Mouse (Mus musculus): ENCODE data around the gene Mfng. TPM values are rescaled to one million over a fixed set of nuclear protein-coding genes. Genes with fewer than 3 reads are reported as not detected.

The Mfng gene
- polyA plus RNA-seq, 1 experiment from 2014 or later, result 8.3 TPM

GRCm38 (mm10) chr15:78730315-78731049 lies 42.8 kb downstream of the Mfng start:
- H3K4me3 ChIP-seq (ENCODE audit: control insufficient read depth in 1 of 2, insufficient read depth in 1 of 2, low read depth in 1 of 2, low read length in 2 of 2), result no peak overlapping the region
- H3K27me3 ChIP-seq (ENCODE audit: control insufficient read depth, insufficient read depth, low read length), result peaks cover 9% of the 10 kb centered on the region; the same call in 1 of the 2 replicates
- H3K9me3 ChIP-seq (ENCODE audit: control insufficient read depth, low read length), result no peaks in the 10 kb centered on the region
- no peak overlapping the region for H3K9ac ChIP-seq (ENCODE audit: low read length)
- H3K36me3 ChIP-seq (ENCODE audit: control insufficient read depth, insufficient read depth, low read length), result no peaks in the 10 kb centered on the region
- ATAC-seq (ENCODE audit: insufficient number of reproducible peaks, insufficient read depth, low FRiP score, low read depth), result no peak
- H3K27ac ChIP-seq (replicated peaks in 1 of 2; ENCODE audit: control insufficient read depth in 1 of 2, insufficient read depth in 1 of 2, low read depth in 2 of 2, low read length in 2 of 2), result no peak overlapping the region
- 63% methylated on average over 12 of the region's 12 CpGs for WGBS
- H3K4me1 ChIP-seq (ENCODE audit: control insufficient read depth in 2 of 2, insufficient read depth in 2 of 2, low read length in 2 of 2), result no peaks in the 10 kb centered on the region
- no peak overlapping the region for H3K4me2 ChIP-seq (ENCODE audit: low read length)

GRCm38 (mm10) chr15:78726697-78727096 lies 46.6 kb downstream of the Mfng start:
- no peak overlapping the region for H3K27ac ChIP-seq (replicated peaks in 1 of 2; ENCODE audit: control insufficient read depth in 1 of 2, insufficient read depth in 1 of 2, low read depth in 2 of 2, low read length in 2 of 2)
- H3K4me3 ChIP-seq (ENCODE audit: control insufficient read depth in 1 of 2, insufficient read depth in 1 of 2, low read depth in 1 of 2, low read length in 2 of 2), result no peak overlapping the region
- 67% methylated on average over 7 of the region's 7 CpGs for WGBS

GRCm38 (mm10) chr15:78720532-78720931 lies 52.7 kb downstream of the Mfng start:
- Histone ChIP-seq H3K27ac (replicated peaks in 1 of 2; ENCODE audit: control insufficient read depth in 1 of 2, insufficient read depth in 1 of 2, low read depth in 2 of 2, low read length in 2 of 2) (no peak overlapping the region), H3K4me3 (ENCODE audit: control insufficient read depth in 1 of 2, insufficient read depth in 1 of 2, low read depth in 1 of 2, low read length in 2 of 2) (no peak overlapping the region), H3K9me3 (ENCODE audit: control insufficient read depth, low read length) (no peaks in the 10 kb centered on the region), H3K9ac (ENCODE audit: low read length) (no peak overlapping the region), H3K36me3 (ENCODE audit: control insufficient read depth, insufficient read depth, low read length) (no peaks in the 10 kb centered on the region), H3K4me2 (ENCODE audit: low read length) (peak overlapping the region; percentile 25), H3K4me1 (ENCODE audit: control insufficient read depth in 2 of 2, insufficient read depth in 2 of 2, low read length in 2 of 2) (peaks cover 6 to 23% of the 10 kb centered on the region in 2 experiments), H3K27me3 (ENCODE audit: control insufficient read depth, insufficient read depth, low read length) (peaks cover 55% of the 10 kb centered on the region)
- ATAC-seq (ENCODE audit: insufficient number of reproducible peaks, insufficient read depth, low FRiP score, low read depth), result peak; percentile 53; the same call in 1 of the 2 replicates
- 33% methylated on average over 7 of the region's 7 CpGs for WGBS

More at GRCm38 (mm10) chr15:78726697-78727096, 46.6 kb downstream of the Mfng start:
- no peak for ATAC-seq (ENCODE audit: insufficient number of reproducible peaks, insufficient read depth, low FRiP score, low read depth)
- Histone ChIP-seq H3K36me3 (ENCODE audit: control insufficient read depth, insufficient read depth, low read length) (no peaks in the 10 kb centered on the region), H3K4me2 (ENCODE audit: low read length) (no peak overlapping the region), H3K9ac (ENCODE audit: low read length) (no peak overlapping the region), H3K4me1 (ENCODE audit: control insufficient read depth in 2 of 2, insufficient read depth in 2 of 2, low read length in 2 of 2) (no peaks in the 10 kb centered on the region), H3K27me3 (ENCODE audit: control insufficient read depth, insufficient read depth, low read length) (peaks cover 7% of the 10 kb centered on the region), H3K9me3 (ENCODE audit: control insufficient read depth, low read length) (no peaks in the 10 kb centered on the region)

- Histone ChIP-seq H3K4me2 (ENCODE audit: low read length) (peak overlapping the region; percentile 25), H3K4me1 (ENCODE audit: control insufficient read depth in 2 of 2, insufficient read depth in 2 of 2, low read length in 2 of 2) (peaks cover 6 to 23% of the 10 kb centered on the region in 2 experiments), H3K9me3 (ENCODE audit: control insufficient read depth, low read length) (no peaks in the 10 kb centered on the region), H3K27ac (replicated peaks in 1 of 2; ENCODE audit: control insufficient read depth in 1 of 2, insufficient read depth in 1 of 2, low read depth in 2 of 2, low read length in 2 of 2) (no peak overlapping the region), H3K27me3 (ENCODE audit: control insufficient read depth, insufficient read depth, low read length) (peaks cover 60% of the 10 kb centered on the region), H3K36me3 (ENCODE audit: control insufficient read depth, insufficient read depth, low read length) (no peaks in the 10 kb centered on the region), H3K9ac (ENCODE audit: low read length) (no peak overlapping the region), H3K4me3 (ENCODE audit: control insufficient read depth in 1 of 2, insufficient read depth in 1 of 2, low read depth in 1 of 2, low read length in 2 of 2) (no peak overlapping the region)
- no peak for ATAC-seq (ENCODE audit: insufficient number of reproducible peaks, insufficient read depth, low FRiP score, low read depth)
- WGBS, result 2% methylated on average over 16 of the region's 16 CpGs
Observed at GRCm38 (mm10) chr15:78720094-78720493, 53.2 kb downstream of the Mfng start.

- H3K4me1 ChIP-seq (ENCODE audit: control insufficient read depth in 2 of 2, insufficient read depth in 2 of 2, low read length in 2 of 2), result peaks cover 6 to 23% of the 10 kb centered on the region in 2 experiments
- H3K36me3 ChIP-seq (ENCODE audit: control insufficient read depth, insufficient read depth, low read length), result no peaks in the 10 kb centered on the region
- H3K4me3 ChIP-seq (ENCODE audit: control insufficient read depth in 1 of 2, insufficient read depth in 1 of 2, low read depth in 1 of 2, low read length in 2 of 2), result no peak overlapping the region
- no peak overlapping the region for H3K9ac ChIP-seq (ENCODE audit: low read length)
- no peak overlapping the region for H3K4me2 ChIP-seq (ENCODE audit: low read length)
- H3K9me3 ChIP-seq (ENCODE audit: control insufficient read depth, low read length), result no peaks in the 10 kb centered on the region
- no peak overlapping the region for H3K27ac ChIP-seq (replicated peaks in 1 of 2; ENCODE audit: control insufficient read depth in 1 of 2, insufficient read depth in 1 of 2, low read depth in 2 of 2, low read length in 2 of 2)
- ATAC-seq (ENCODE audit: insufficient number of reproducible peaks, insufficient read depth, low FRiP score, low read depth), result no peak
- WGBS, result 6% methylated on average over 14 of the region's 14 CpGs
- peaks cover 66% of the 10 kb centered on the region for H3K27me3 ChIP-seq (ENCODE audit: control insufficient read depth, insufficient read depth, low read length)
Observed at GRCm38 (mm10) chr15:78719416-78719815, 53.9 kb downstream of the Mfng start.

- H3K27ac ChIP-seq (replicated peaks in 1 of 2; ENCODE audit: control insufficient read depth in 1 of 2, insufficient read depth in 1 of 2, low read depth in 2 of 2, low read length in 2 of 2), result no peak within 1 kb of the TSS
Observed at GRCm38 (mm10) chr15:78718290-78719250, 54.7 kb downstream of the Mfng start, which contains the start of gene Elfn2. Gene Elfn2 (minus strand): TSS chr15:78718771.

GRCm38 (mm10) chr15:78716936-78717335 lies 56.3 kb downstream of the Mfng start:
- Histone ChIP-seq H3K4me2 (ENCODE audit: low read length) (no peak overlapping the region), H3K4me1 (ENCODE audit: control insufficient read depth in 2 of 2, insufficient read depth in 2 of 2, low read length in 2 of 2) (peaks cover 6 to 26% of the 10 kb centered on the region in 2 experiments), H3K27ac (replicated peaks in 1 of 2; ENCODE audit: control insufficient read depth in 1 of 2, insufficient read depth in 1 of 2, low read depth in 2 of 2, low read length in 2 of 2) (no peak overlapping the region), H3K9ac (ENCODE audit: low read length) (no peak overlapping the region), H3K4me3 (ENCODE audit: control insufficient read depth in 1 of 2, insufficient read depth in 1 of 2, low read depth in 1 of 2, low read length in 2 of 2) (no peak overlapping the region), H3K36me3 (ENCODE audit: control insufficient read depth, insufficient read depth, low read length) (no peaks in the 10 kb centered on the region), H3K27me3 (ENCODE audit: control insufficient read depth, insufficient read depth, low read length) (peaks cover 84% of the 10 kb centered on the region), H3K9me3 (ENCODE audit: control insufficient read depth, low read length) (no peaks in the 10 kb centered on the region)
- WGBS, result 44% methylated on average over 13 of the region's 13 CpGs
- ATAC-seq (ENCODE audit: insufficient number of reproducible peaks, insufficient read depth, low FRiP score, low read depth), result no peak

More at GRCm38 (mm10) chr15:78718290-78719250, 54.7 kb downstream of the Mfng start, which contains the start of gene Elfn2:
- Histone ChIP-seq H3K4me1 (ENCODE audit: control insufficient read depth in 2 of 2, insufficient read depth in 2 of 2, low read length in 2 of 2) (peaks cover 6 to 23% of the 10 kb centered on the region in 2 experiments), H3K4me2 (ENCODE audit: low read length) (peak within 1 kb of the TSS; percentile 80), H3K9me3 (ENCODE audit: control insufficient read depth, low read length) (no peaks in the 10 kb centered on the region), H3K9ac (ENCODE audit: low read length) (peak within 1 kb of the TSS; percentile 52; the same call in 1 of the 2 replicates), H3K27me3 (ENCODE audit: control insufficient read depth, insufficient read depth, low read length) (peaks cover 75% of the 10 kb centered on the region), H3K36me3 (ENCODE audit: control insufficient read depth, insufficient read depth, low read length) (no peaks in the 10 kb centered on the region), H3K4me3 (ENCODE audit: control insufficient read depth in 1 of 2, insufficient read depth in 1 of 2, low read depth in 1 of 2, low read length in 2 of 2) (peak within 1 kb of the TSS; percentile 25 to 46)
- ATAC-seq (ENCODE audit: insufficient number of reproducible peaks, insufficient read depth, low FRiP score, low read depth), result no peak
- under 1% methylated on average over 71 of the region's 89 CpGs for WGBS
